Mouse (Mus musculus) E14TG2a.4 (cell line): ENCODE measurements around the gene Trim58.

ENCODE experiments used
- CTCF ChIP-seq: conservative IDR thresholded peaks from 2 replicates; pipeline ENCODE4 v1.5.1; 2014; ENCODE audit warnings: low read length
- NANOG ChIP-seq: IDR thresholded peaks from 2 replicates; pipeline ENCODE4 v1.6.1; 2014; ENCODE audit warnings: borderline replicate concordance, low read length, mixed read lengths

- no peak for TF ChIP-seq CTCF
- TF ChIP-seq NANOG = no peak
Measured at GRCm38 (mm10) chr11:58606177-58606919, 33.9 kb upstream of the Trim58 start.
